Mouse (Mus musculus): ENCODE data around the gene Dab1.
A peak's percentile ranks its signal among the peaks of the same experiment; 100 is the strongest.

Dab1 gene

DNA sequence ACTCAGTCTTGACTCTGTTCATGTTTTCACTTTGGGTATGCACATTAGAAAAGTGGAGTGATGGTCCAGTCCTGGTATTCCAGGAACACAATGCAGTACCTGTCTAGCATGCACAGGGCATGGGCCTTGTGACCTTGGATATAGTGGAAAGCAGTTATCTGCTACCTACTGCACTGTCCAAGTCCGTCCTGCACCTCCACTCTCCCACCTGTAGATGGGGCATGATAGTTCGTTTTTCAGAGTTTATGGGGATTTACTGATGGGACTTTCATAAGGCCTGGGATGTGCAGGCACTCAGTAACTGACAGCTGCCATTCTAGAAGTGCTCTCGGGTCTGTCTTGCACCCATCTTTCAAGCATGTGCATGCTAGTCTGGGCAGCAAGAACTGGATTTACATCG lies 951.4 kb downstream of the Dab1 start:
- DNase-seq (ENCODE audit: extremely low spot score, low spot score), result no peak

DNA sequence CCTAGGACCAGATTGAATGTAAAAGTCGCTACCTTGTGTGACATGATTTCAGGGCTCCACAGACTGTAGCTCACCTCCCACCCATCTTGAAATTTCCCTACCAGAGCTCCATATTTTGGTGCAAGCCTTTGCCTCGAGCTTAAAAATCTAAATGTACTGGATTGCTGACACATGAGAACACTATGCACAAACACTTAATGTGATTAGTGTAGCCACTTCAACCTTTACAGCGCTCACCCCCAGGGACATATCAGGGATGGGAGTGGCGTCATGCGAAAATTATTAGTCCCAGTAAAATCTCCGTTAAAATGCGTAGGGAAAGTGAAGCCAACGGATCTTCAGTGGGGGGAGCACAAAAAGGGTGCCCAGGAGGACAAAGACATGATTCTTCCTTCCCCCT lies 953.3 kb downstream of the Dab1 start:
- no peak for DNase-seq (ENCODE audit: extremely low spot score, low spot score)

DNA sequence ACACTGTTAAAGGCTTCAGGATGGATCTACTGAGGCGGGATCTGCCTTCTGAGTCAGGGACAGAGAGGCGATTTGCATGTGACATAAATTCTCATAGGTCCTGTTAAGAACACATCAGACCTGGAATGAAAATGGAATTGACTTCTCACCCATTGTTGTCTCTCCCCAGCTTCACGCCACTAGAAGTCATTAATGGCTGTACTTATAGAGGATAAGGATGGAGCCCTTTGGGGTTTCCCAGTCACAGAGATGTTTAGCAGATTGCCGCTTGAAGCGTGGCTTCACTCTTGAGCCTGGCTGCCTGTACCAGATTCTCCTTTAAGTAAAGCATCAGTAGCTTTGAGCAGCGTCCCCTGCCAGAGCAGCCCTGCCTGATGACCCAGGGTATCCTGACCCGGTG lies 954.3 kb downstream of the Dab1 start:
- DNase-seq (ENCODE audit: extremely low spot score, low spot score), result no peak

DNA sequence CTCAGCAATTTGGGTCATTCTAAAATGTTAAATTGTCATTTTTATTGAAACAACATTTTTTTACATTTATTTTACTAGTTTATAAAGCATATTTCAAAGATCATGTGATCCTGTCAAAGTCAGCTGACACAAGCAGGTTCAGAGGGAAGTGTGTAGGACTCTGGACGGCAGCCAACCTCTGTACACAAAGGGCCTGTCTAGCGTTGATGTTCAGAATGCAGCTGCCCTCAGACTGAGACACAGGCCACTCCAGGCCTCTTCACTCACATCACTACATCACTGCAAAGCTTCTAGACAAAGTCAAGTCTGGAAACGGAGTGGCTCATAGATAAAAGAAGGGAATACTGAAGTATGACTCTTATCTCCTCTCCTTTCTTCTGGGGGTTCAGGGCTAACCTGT lies 959.2 kb downstream of the Dab1 start:
- no peak for DNase-seq (ENCODE audit: extremely low spot score, low spot score)

DNA sequence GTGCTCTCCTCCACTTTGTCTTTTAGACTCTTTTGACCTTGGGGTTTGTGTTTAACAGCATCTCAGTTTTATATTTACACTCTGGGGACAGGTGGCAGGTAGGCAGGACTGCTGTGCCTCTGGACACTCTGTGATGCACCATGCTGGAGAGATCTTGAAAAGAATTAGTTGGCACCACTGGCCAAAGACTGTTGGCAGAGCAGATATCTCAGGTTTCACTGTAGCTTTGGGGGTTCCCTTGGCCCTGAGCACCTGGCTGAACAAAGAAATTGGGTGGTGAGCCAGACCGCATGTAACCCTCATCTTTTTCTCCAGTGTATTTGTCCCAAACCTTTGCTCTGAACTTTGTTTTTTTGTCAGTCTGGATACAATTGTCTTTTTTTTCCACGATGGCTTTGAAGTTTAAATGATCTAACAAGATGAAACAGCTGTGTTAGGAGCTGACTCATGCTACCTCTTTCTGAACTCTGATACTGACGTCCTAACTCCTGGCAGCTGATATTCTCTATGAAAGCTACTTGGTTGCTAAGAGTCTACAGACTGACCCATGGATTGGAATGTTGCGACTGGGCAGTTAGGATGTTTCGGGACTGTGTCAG lies 960.9 kb downstream of the Dab1 start:
- DNase-seq (ENCODE audit: extremely low spot score, low spot score), result no peak

DNA sequence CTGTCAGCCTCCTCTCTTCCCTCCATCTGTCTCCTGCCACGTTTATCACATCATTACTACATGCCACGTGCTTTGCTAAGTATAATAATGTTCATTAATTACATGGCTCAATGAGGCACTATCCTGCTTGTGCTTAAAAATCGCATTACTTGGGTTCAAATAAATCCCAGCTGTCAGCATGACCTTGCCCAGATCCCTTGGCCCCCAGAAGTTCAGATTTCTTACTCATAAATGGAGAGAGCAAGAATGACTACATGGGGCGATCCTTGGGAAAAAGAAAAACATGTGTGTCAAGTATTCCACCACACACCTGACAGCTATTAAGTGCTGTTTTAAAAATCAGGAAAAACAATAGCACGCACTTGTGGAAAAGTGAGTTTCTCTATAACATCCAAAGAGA lies 963.6 kb downstream of the Dab1 start:
- DNase-seq (ENCODE audit: extremely low spot score, low spot score), result no peak

DNA sequence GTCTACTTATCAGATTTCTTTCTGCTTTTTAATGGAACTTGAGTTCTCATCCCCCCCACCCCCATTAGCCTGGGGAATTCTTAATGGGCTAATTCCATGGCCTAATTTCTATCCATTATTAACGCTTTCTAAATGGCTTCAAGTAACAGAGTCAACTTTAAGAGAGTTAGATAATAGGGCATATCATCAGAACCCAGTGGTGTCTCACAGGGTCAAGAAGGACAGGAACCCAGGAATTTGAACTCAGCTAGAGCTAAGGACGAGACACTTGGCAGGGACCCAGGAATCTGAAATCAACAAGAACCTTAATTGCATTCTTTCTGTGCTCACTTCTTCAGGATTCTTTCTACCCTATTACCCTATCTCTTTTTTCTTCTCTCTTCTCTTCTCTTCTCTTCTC lies 968.7 kb downstream of the Dab1 start:
- DNase-seq (ENCODE audit: extremely low spot score, low spot score), result no peak

DNA sequence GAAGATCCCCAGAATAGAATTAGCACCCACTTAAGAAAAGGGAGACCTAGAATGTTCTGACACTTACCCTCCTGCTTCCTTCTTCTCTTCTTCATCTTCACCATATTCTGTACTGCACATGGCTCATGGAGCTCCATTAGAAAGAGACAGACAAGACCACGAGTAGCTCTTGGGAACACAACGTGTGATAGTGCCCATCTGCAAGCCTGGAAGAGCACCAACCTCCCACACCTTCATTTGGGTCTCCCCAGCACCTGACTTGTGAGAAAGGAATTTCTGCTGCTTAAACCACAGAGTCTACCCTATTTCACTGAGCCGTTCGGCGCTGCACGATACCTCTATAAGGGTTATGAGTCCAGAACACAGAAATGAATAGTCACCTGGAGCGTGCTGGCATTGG lies 977.8 kb downstream of the Dab1 start:
- DNase-seq (ENCODE audit: extremely low spot score, low spot score), result no peak

DNA sequence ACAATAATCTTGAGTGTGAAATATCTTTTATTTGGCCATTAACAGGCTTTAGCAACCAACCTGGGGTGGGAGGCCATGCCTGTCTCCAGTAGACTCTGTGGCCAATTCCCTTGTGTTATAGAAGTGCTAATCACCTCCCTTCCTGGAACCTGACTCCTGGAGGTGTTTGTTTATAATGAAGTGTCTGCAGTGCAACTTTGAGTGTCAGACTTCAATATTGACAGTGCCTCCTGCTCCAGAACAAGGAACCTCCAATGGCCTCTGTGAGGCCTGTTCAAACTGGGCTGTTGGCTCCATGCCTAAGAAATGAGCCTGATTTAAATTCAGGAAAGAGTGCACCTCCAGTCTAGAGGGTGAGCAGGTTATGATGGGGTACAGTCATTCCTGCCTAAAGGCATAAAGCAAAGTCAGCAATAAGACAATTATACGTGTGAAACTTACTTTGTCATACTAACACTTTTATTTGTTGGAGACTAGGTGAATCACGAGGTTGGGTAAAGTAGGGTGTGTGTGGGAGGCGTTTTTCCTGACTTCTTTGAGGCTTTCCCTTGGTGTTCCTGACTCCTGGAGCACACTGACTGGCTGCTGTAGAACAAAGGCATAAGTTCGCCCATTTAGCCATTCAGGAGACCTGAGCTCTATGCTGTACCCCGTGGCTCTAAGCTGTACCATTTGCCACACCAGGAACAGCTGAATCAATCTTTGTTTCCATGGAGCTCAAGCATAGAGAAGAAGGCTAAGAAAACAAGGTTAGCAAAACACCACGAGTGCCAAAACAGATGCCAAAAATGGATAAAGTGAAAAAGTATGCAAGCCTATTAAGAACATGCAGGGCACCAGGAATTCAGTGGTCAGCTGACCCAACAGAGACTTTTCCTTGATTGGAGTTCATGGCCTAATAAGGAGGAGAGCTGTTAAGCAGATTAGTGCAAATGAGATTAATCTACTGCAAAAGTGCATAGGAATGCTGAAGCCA lies 978.6 kb downstream of the Dab1 start:
- no peak for DNase-seq (ENCODE audit: extremely low spot score, low spot score)

DNA sequence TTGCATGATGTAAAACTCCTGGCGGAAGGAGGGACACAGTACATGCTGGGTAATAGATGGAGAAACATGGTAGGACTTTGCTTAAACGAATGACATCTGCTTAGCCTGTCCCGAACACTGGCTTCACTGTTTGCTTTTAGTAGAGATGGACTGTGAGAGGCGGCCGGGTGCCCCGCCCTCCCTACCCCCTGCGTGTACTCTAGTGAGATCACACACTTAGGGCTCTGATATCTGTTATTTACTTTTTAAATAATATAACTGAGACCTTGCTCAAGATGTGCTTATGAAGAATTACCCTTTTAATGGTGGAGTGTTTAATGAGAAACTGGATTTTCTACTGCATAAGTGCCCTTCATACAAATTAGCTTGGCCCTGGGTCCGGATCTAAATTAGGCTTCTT lies 983.6 kb downstream of the Dab1 start:
- DNase-seq (ENCODE audit: extremely low spot score, low spot score), result no peak

DNA sequence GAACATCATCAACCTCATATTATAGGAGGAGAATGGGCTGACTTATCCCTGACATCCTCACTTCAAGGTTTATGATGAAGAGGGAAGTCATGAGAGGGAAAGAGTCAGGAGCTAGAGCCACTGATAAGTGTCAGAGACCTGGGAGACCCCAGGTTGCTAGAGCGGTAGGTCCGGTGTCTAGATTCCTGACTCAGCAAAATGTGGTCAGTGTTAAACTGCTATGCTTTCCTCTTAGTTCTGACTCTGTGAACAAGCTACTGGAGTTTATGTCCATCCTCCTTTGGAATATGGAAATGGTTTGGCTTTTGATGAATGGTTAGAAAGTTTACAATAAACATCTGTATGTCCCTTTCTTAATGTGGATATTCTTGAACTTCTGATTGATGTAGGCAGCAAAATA lies 985.1 kb downstream of the Dab1 start:
- DNase-seq (ENCODE audit: extremely low spot score, low spot score), result no peak

DNA sequence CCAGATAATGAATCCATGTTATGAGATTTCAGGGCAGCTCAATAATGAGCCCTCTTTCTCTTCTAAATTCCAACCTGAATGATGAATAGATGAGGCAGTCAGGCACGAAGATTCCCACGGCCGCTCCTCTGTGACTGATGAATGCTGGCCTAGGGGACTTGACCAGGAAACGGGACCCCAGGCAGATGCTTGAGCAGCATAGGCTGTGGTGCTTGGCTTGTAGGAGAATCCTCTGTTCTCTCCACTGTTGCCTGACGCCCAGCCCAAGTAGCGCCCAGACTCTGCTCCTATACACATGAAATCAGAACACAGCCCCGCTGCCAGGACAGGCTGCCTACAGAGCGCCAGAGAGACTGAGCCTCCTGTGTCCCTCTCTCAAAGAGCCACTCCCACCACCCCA lies 987.7 kb downstream of the Dab1 start:
- DNase-seq (ENCODE audit: extremely low spot score, low spot score), result peak; percentile 21

DNA sequence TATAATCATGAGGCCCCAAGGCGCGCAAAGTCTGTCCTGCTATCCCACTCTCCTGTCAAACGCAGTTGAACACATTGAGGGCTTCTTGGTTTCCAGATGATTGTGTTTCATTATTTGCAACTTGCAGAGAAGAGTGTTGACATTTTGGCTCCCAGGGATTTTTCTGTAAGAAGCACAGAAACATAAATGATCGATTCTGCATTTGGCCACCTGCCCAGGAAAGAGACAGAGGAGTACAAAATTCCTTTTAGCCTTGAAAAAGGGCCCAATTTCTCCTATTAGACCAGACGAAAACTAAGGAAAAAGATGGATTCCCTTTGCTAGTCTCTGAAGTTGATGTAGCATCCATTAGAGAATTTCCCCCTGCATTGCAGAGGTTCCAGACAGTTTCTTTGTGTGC lies 988.5 kb downstream of the Dab1 start:
- DNase-seq (ENCODE audit: extremely low spot score, low spot score), result no peak

DNA sequence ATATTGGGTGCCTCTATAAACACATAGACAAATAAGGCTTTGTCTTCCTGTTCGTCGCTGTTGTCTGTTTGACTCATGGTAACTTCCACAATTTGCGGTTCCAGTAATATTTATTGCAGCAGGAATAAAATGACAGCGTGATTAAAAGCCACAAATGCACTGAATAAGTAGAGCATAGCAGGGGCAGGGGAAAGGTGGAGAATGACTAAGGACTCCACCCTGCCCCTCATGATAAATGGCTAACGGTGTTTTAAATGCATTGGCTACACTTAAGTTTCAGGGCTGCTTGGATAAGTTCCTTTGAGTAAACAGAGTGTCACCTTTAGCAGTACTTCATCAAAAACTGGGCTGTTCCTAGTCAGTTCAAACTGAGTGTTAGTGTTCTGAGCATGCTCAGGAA lies 1000.3 kb downstream of the Dab1 start:
- DNase-seq (ENCODE audit: extremely low spot score, low spot score), result no peak

DNA sequence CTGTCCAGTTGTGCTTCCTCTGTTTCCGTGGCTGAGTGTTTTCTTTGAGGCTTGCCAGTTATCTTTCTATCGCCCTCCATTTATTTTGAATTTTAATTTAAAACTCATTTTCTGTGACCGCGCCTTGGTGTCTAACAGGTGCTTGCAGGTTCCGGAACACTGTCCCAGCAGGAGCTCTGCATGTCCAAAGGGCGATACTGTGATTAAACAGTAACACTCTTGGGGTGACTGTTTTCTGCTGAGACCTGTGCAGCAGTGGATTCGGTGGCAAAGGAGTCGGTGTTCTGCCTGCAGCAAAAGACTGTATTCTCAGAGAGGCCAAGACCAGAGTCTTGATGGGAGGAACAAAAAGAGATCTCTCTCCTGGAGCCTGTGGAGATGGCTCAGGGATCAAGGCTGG lies 1006.2 kb downstream of the Dab1 start:
- DNase-seq (ENCODE audit: extremely low spot score, low spot score), result no peak

DNA sequence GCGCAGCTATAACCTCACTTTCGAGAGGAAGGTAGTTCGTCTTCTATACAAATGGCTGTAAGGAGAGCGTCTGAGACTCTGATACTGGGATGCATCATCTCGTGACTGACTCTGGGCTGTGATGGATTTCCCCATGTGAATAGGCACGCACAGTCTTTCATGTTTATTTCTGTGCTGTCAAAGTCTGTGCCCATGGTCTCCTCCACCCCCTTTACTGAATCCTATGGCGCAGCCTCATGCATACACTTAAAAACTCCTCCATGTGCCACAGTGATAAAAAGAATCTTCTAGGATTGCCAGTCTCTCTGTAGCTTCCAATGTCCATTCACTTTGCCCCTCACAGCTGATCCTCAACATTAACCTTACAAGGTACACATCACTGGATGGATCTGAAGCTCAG lies 1009.5 kb downstream of the Dab1 start:
- DNase-seq (ENCODE audit: extremely low spot score, low spot score), result no peak

DNA sequence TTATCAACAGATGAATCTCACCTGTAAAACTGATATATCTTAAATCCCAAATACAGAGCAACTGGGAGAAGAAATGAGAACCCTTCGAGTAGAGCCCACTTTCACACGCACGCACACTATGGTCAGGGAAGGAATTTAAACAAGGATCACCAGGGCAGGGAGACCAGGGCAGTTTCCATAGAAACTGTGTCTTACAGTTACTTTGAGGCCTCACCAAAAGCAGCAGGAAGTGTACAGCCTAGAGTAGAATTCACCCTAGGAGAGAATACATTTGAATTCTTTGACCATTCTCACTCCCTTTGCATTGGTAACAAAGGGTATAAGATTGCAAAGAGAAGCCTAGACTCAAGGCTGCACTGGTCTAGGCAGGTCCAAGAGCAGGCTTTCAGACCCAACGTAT lies 1017.9 kb downstream of the Dab1 start:
- DNase-seq (ENCODE audit: extremely low spot score, low spot score), result no peak

DNA sequence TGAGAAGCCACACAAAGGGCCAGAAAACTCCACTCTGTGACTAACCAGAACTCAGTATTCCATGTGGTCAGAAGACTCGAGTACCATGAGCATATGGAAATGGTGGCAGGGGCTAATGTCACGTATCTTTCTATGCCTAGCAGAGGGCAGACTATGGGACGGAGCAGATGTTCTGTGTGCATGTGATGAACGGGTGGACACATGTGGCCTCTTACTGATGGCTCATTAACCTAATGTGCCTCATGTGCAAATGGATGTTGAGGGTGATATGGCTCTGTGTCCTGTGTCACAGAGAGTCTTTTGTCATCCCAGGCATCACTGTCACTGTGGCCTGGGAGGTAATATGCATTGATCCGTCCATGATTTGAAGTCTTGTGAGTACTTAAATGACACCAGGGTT lies 1021.5 kb downstream of the Dab1 start:
- DNase-seq (ENCODE audit: extremely low spot score, low spot score), result no peak

DNA sequence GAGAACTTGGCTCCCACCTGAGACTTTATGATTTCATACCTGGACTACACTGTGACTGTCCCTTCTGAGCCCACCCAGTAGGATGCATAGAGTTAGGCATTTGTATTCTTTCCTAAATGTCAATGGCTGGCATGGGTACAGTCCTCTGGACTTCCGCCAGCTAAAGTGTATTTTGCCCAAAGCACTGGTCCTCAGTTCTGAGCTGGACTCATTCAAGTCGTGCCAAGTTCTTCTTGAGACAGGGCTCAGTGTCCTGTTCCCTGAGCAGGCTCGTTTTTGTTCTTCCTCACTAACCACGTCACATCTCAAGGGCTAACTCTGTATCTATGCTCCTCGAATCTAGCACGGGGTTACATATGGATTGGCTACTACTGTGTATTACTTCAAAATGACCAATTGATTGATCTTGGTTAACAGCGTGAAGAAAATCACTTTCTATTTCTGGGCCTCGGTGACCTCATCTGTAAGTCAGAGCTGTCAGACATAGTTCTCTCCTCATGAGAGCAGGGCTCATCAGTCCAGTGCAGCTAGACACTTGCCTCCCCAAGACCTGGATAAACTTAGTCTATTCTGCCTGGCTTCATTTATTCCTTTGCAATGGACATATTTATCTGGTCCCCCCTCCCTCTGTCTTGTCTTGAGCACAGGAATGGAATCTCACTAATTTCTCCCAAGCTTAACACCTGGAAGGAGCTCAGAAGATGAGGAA lies 1023.8 kb downstream of the Dab1 start:
- no peak for DNase-seq (ENCODE audit: extremely low spot score, low spot score)

DNA sequence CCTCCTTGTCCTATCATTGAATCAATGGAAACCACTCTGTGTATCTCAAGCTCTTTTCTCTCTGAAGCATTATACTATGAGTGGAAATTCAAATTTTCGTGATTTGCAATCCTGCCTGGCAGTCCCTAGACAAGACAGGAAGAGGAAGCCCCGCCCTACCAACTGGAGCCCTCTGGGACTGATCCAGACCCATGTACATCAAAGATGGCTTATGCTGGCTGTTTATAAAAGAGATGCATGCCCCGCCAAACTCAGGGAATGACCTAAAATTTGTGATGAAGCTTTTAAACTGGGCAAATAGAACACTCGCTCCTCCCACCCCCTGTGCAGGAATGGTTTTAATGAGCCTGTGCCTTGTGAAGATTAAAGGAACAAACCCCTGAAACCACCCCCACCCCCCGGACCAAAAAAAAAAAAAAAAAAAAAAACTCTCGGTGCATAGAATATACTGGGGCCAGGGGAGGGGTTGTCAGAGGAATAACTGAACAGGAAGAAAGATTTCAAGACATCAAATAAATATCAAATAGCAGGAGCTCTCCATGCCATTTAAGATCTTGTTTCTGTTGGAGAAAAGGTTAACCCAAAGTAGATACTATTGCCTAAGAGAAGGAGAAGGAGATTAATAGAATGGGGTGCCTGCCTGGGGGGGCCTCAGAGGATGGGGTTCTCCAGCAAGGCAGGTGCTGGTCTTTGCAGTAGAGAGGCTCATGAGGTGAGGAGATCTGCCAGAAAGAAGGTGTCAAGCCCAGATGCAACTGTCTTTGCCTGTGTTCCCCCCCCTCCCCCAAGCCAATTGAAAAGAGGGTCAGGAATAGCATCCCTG lies 1024.6 kb downstream of the Dab1 start:
- DNase-seq (ENCODE audit: extremely low spot score, low spot score), result no peak

DNA sequence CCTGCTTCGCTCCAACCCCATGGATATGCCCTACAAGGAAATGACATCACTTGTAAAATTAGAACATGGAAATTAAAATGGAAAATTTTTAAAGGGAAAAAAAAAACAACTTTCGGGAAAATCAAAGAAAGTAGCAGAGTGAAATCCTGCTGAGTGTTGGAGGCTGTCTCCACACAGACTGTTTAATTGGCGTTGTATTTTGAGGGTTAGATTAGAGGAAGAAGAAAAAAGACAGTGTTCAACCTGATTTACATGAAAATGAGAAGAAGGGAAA lies 1025.1 kb downstream of the Dab1 start:
- DNase-seq (ENCODE audit: extremely low spot score, low spot score), result no peak

DNA sequence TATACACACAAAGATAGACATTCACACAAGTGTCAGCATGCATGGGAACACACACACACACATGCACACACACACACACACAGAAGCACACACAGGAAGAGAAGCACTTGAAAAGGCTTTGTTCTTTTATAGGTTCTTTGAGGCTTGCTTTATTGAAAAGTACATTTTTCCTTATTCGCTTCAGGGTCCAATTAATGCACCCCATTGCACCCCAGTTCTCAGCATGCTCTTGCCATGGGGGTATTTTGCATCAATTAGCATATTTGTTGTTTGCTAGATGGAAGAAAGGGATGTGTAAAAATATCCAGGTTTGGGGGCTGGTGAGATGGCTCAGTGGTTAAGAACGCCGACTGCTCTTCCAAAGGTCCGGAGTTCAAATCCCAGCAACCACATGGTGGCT lies 1025.7 kb downstream of the Dab1 start:
- DNase-seq (ENCODE audit: extremely low spot score, low spot score), result no peak
